Mouse (Mus musculus) MEL (cell line): ENCODE data around the gene Bhlhe41. TPM values are rescaled to one million over a fixed set of nuclear protein-coding genes. Genes with fewer than 3 reads are reported as not detected.

ENCODE experiments used
- DNase-seq: peaks from one replicate; pipeline ENCODE4 v3.0.0; 2011; ENCODE audit warnings: low read depth, low spot score
- H3K27ac ChIP-seq: 2 replicates; pipeline ENCODE4 v1.5.1; 2012; ENCODE audit warnings: low read depth, mild to moderate bottlenecking, control low read depth, low read length, moderate library complexity; ENCODE audit not compliant: control insufficient read depth
- H3K27me3 ChIP-seq, 2 experiments: fragments of 150-350 bp in 1 of 2; sonication (generic) in 1 of 2; 2 replicates each; pipeline ENCODE4 v1.6.1; 2012; ENCODE audit warnings: low read length in 2 of 2, mild to moderate bottlenecking in 2 of 2, improper control_type of control experiment in 1 of 2, moderate library complexity in 1 of 2; ENCODE audit not compliant: insufficient read depth in 2 of 2, control insufficient read depth in 1 of 2
- H3K36me3 ChIP-seq, 2 experiments: 2 replicates each; pipeline ENCODE4 v1.6.1; 2012 to 2014; ENCODE audit warnings: low read length in 2 of 2, improper control_type of control experiment in 1 of 2, inconsistent platforms in 1 of 2, mild to moderate bottlenecking in 1 of 2; ENCODE audit not compliant: insufficient read depth in 2 of 2, control insufficient read depth in 1 of 2
- H3K4me1 ChIP-seq, 2 experiments: fragments of 150-350 bp in 1 of 2; sonication (generic) in 1 of 2; 2 replicates each; pipeline ENCODE4 v1.6.1; 2012; ENCODE audit warnings: low read length in 2 of 2, improper control_type of control experiment in 1 of 2, mild to moderate bottlenecking in 1 of 2; ENCODE audit not compliant: insufficient read depth in 2 of 2, control insufficient read depth in 1 of 2
- H3K4me3 ChIP-seq, 2 experiments: fragments of 150-350 bp in 1 of 2; sonication (generic) in 1 of 2; 2 replicates each; pipeline ENCODE4 v1.5.1; 2012; ENCODE audit warnings: low read depth in 2 of 2, low read length in 2 of 2, mild to moderate bottlenecking in 2 of 2, moderate library complexity in 2 of 2, control low read depth in 1 of 2, improper control_type of control experiment in 1 of 2; ENCODE audit not compliant: control insufficient read depth in 1 of 2, insufficient read depth in 1 of 2
- H3K79me2 ChIP-seq: 2 replicates; pipeline ENCODE4 v1.6.1; 2012; ENCODE audit warnings: mild to moderate bottlenecking, low read length, moderate library complexity; ENCODE audit not compliant: control insufficient read depth, poor library complexity, insufficient read depth
- H3K9ac ChIP-seq: 2 replicates; pipeline ENCODE4 v1.6.1; 2012; ENCODE audit warnings: low read depth, mild to moderate bottlenecking, control low read depth, low read length, moderate library complexity; ENCODE audit not compliant: control insufficient read depth, poor library complexity, severe bottlenecking
- H3K9me3 ChIP-seq: fragments of 150-350 bp; sonication (generic); replicated peaks from 2 replicates; pipeline ENCODE4 v1.6.1; 2012; ENCODE audit warnings: mild to moderate bottlenecking, low read length, improper control_type of control experiment, moderate library complexity; ENCODE audit not compliant: insufficient read depth
- CHD1 ChIP-seq: IDR thresholded peaks from 2 replicates; pipeline ENCODE4 v1.6.1; 2012; ENCODE audit warnings: low read depth, mild to moderate bottlenecking, inconsistent platforms, low read length, improper control_type of control experiment
- CTCF ChIP-seq, 3 experiments: IDR thresholded peaks in 2 of 3; conservative IDR thresholded peaks in 1 of 3; 2 replicates each; pipeline ENCODE4 v1.5.1; 2011 to 2012; ENCODE audit warnings: low read length in 3 of 3, low read depth in 2 of 3, mild to moderate bottlenecking in 2 of 3, improper control_type of control experiment in 1 of 3, inconsistent platforms in 1 of 3, mixed read lengths in 1 of 3, moderate library complexity in 1 of 3; ENCODE audit not compliant: control insufficient read depth in 1 of 3, insufficient read depth in 1 of 3, poor library complexity in 1 of 3, severe bottlenecking in 1 of 3
- E2F4 ChIP-seq: IDR thresholded peaks from 2 replicates; pipeline ENCODE4 v1.6.1; 2011; ENCODE audit warnings: low read depth, low read length, improper control_type of control experiment, borderline replicate concordance
- ELF1 ChIP-seq: IDR thresholded peaks from 2 replicates; pipeline ENCODE4 v1.6.1; 2014; ENCODE audit warnings: low read depth, mild to moderate bottlenecking, inconsistent platforms, low read length, improper control_type of control experiment, moderate library complexity
- ETS1 ChIP-seq: IDR thresholded peaks from 2 replicates; pipeline ENCODE4 v1.6.1; 2012; ENCODE audit warnings: low read depth, mild to moderate bottlenecking, inconsistent platforms, low read length, improper control_type of control experiment, moderate library complexity
- GABPA ChIP-seq: IDR thresholded peaks from 2 replicates; pipeline ENCODE4 v1.6.1; 2012; ENCODE audit warnings: low read depth, mild to moderate bottlenecking, inconsistent platforms, low read length, improper control_type of control experiment, moderate library complexity
- HCFC1 ChIP-seq: IDR thresholded peaks from 2 replicates; pipeline ENCODE4 v1.6.1; 2012; ENCODE audit warnings: low read depth, mild to moderate bottlenecking, inconsistent platforms, low read length, improper control_type of control experiment, moderate library complexity
- JUND ChIP-seq: IDR thresholded peaks from 2 replicates; pipeline ENCODE4 v1.6.1; 2011; ENCODE audit warnings: low read depth, mild to moderate bottlenecking, improper control_type of control experiment, low read length
- KAT2A ChIP-seq: conservative IDR thresholded peaks from 2 replicates; pipeline ENCODE4 v1.6.1; 2012; ENCODE audit warnings: low read depth, low read length, improper control_type of control experiment, inconsistent platforms
- MAX ChIP-seq: IDR thresholded peaks from 2 replicates; pipeline ENCODE4 v1.6.1; 2011; ENCODE audit warnings: low read length, improper control_type of control experiment
- MAZ ChIP-seq: IDR thresholded peaks from 2 replicates; pipeline ENCODE4 v1.6.1; 2012; ENCODE audit warnings: low read depth, mild to moderate bottlenecking, inconsistent platforms, low read length, improper control_type of control experiment
- MEF2A ChIP-seq: IDR thresholded peaks from 2 replicates; pipeline ENCODE4 v1.6.1; 2014; ENCODE audit warnings: low read depth, mild to moderate bottlenecking, inconsistent platforms, low read length, improper control_type of control experiment; ENCODE audit not compliant: poor library complexity, insufficient replicate concordance, severe bottlenecking; ENCODE audit errors: extremely low read depth
- MXI1 ChIP-seq: IDR thresholded peaks from 2 replicates; pipeline ENCODE4 v1.6.1; 2011; ENCODE audit warnings: mild to moderate bottlenecking, low read depth, low read length, improper control_type of control experiment
- MYB ChIP-seq: IDR thresholded peaks from 2 replicates; pipeline ENCODE4 v1.6.1; 2011; ENCODE audit warnings: mild to moderate bottlenecking, low read depth, low read length, improper control_type of control experiment
- NRF1 ChIP-seq: IDR thresholded peaks from 2 replicates; pipeline ENCODE4 v1.6.1; 2014; ENCODE audit warnings: low read depth, mild to moderate bottlenecking, inconsistent platforms, low read length, improper control_type of control experiment, moderate library complexity; ENCODE audit not compliant: poor library complexity, insufficient read depth, severe bottlenecking
- POLR2A ChIP-seq, 2 experiments: IDR thresholded peaks; 2 replicates each; pipeline ENCODE4 v1.6.1; 2011 to 2012; ENCODE audit warnings: low read length in 2 of 2, mild to moderate bottlenecking in 2 of 2, control low read depth in 1 of 2, improper control_type of control experiment in 1 of 2, low read depth in 1 of 2, moderate library complexity in 1 of 2; ENCODE audit not compliant: control insufficient read depth in 1 of 2, insufficient read depth in 1 of 2, poor library complexity in 1 of 2
- POLR2AphosphoS2 ChIP-seq: IDR thresholded peaks from 2 replicates; pipeline ENCODE4 v1.6.1; 2011; ENCODE audit warnings: low read length, improper control_type of control experiment
- POLR2AphosphoS5 ChIP-seq: IDR thresholded peaks from 2 replicates; pipeline ENCODE4 v1.6.1; 2012; ENCODE audit warnings: low read depth, borderline replicate concordance, mild to moderate bottlenecking, inconsistent platforms, low read length, moderate library complexity, mixed read lengths
- RAD21 ChIP-seq: IDR thresholded peaks from 2 replicates; pipeline ENCODE4 v1.6.1; 2011; ENCODE audit warnings: mild to moderate bottlenecking, low read depth, low read length, improper control_type of control experiment
- RCOR1 ChIP-seq: IDR thresholded peaks from 2 replicates; pipeline ENCODE4 v1.6.1; 2012; ENCODE audit warnings: low read depth, mild to moderate bottlenecking, inconsistent platforms, low read length, improper control_type of control experiment
- SIN3A ChIP-seq: IDR thresholded peaks from 2 replicates; pipeline ENCODE4 v1.6.1; 2012; ENCODE audit warnings: low read length, improper control_type of control experiment, inconsistent platforms
- SMC3 ChIP-seq: IDR thresholded peaks from 2 replicates; pipeline ENCODE4 v1.6.1; 2011; ENCODE audit warnings: low read depth, low read length, improper control_type of control experiment
- TAL1 ChIP-seq: IDR thresholded peaks from 2 replicates; pipeline ENCODE4 v1.6.1; 2012; ENCODE audit warnings: mild to moderate bottlenecking, inconsistent platforms, low read length, moderate library complexity, mixed read lengths
- UBTF ChIP-seq: IDR thresholded peaks from 2 replicates; pipeline ENCODE4 v1.6.1; 2012; ENCODE audit warnings: low read depth, mild to moderate bottlenecking, inconsistent platforms, low read length, improper control_type of control experiment, moderate library complexity, borderline replicate concordance; ENCODE audit not compliant: insufficient read depth
- USF1 ChIP-seq: IDR thresholded peaks from 2 replicates; pipeline ENCODE4 v1.6.1; 2014; ENCODE audit warnings: low read depth, mild to moderate bottlenecking, inconsistent platforms, low read length, improper control_type of control experiment, moderate library complexity
- USF2 ChIP-seq, 2 experiments: IDR thresholded peaks; 2 replicates each; pipeline ENCODE4 v1.6.1; 2011 to 2012; ENCODE audit warnings: improper control_type of control experiment in 2 of 2, low read length in 2 of 2, borderline replicate concordance in 1 of 2, inconsistent platforms in 1 of 2, low read depth in 1 of 2, mild to moderate bottlenecking in 1 of 2; ENCODE audit not compliant: insufficient read depth in 1 of 2
- ZC3H11A ChIP-seq: IDR thresholded peaks from 2 replicates; pipeline ENCODE4 v1.6.1; 2012; ENCODE audit warnings: low read depth, mild to moderate bottlenecking, inconsistent platforms, low read length, improper control_type of control experiment
- ZKSCAN1 ChIP-seq: IDR thresholded peaks from 2 replicates; pipeline ENCODE4 v1.6.1; 2012; ENCODE audit warnings: low read depth, mild to moderate bottlenecking, inconsistent platforms, low read length, improper control_type of control experiment, moderate library complexity
- ZMIZ1 ChIP-seq: IDR thresholded peaks from 2 replicates; pipeline ENCODE4 v1.6.1; 2012; ENCODE audit warnings: low read depth, mild to moderate bottlenecking, inconsistent platforms, low read length, improper control_type of control experiment, moderate library complexity
- ZNF384 ChIP-seq: IDR thresholded peaks from 2 replicates; pipeline ENCODE4 v1.6.1; 2012; ENCODE audit warnings: low read depth, mild to moderate bottlenecking, inconsistent platforms, low read length, improper control_type of control experiment
- polyA plus RNA-seq, 2 experiments: library from polyadenylated mRNA; stranded (reverse) in 1 of 2; unstranded in 1 of 2; fragments of >175 nt in 1 of 2; fragments of >200 nt in 1 of 2; gene quantifications; 2 replicates each; pipeline versions ENCODE4 v1.2.1 to v1.2.4; 2012; ENCODE audit warnings: low replicate concordance in 2 of 2, low read depth in 1 of 2; ENCODE audit not compliant: insufficient read length in 2 of 2, insufficient read depth in 1 of 2, missing spikeins in 1 of 2
- total RNA-seq: library from RNA; depleted of rRNA; stranded (reverse); fragments of 300-350 nt; gene quantifications from 2 replicates; pipeline ENCODE4 v1.2.3, GENCODE M21; 2012

The Bhlhe41 gene
- total and polyA plus RNA-seq, 3 experiments: not detected

GRCm38 (mm10) chr6:145851956-145852355 is 13.4 kb downstream of the Bhlhe41 start:
- peaks cover 0 to 7% of the 10 kb centered on the region in 2 experiments; a peak in 1 of 4 replicates for H3K4me1 ChIP-seq
- H3K27ac ChIP-seq: no peak overlapping the region
- H3K9me3 ChIP-seq: no peaks in the 10 kb centered on the region
- TF ChIP-seq GABPA (no peak), ZMIZ1 (no peak), JUND (no peak), ZNF384 (no peak), ELF1 (no peak), KAT2A (no peak), RAD21 (no peak), CHD1 (no peak), CTCF (IDR thresholded peaks at IDR 0.05 in 2 of 3, conservative IDR thresholded peaks at IDR 0.05 in 1 of 3; ENCODE audit: control insufficient read depth in 1 of 3, insufficient read depth in 1 of 3, low read depth in 2 of 3, low read length in 3 of 3, poor library complexity in 1 of 3, severe bottlenecking in 1 of 3) (no peak), MAZ (no peak), MEF2A (no peak), USF2 (IDR thresholded peaks at IDR 0.05; ENCODE audit: borderline replicate concordance in 1 of 2, insufficient read depth in 1 of 2, low read depth in 1 of 2, low read length in 2 of 2) (no peak), POLR2AphosphoS2 (no peak), POLR2A (IDR thresholded peaks at IDR 0.05; ENCODE audit: control insufficient read depth in 1 of 2, insufficient read depth in 1 of 2, low read depth in 1 of 2, low read length in 2 of 2, poor library complexity in 1 of 2) (no peak), ZC3H11A (no peak), POLR2AphosphoS5 (no peak), HCFC1 (no peak), MYB (no peak), ZKSCAN1 (no peak)
- H3K79me2 ChIP-seq: no peaks in the 10 kb centered on the region
- H3K4me3 ChIP-seq: no peak overlapping the region
- no peaks in the 10 kb centered on the region for H3K36me3 ChIP-seq
- no peak for DNase-seq
- no peak overlapping the region for H3K9ac ChIP-seq
- no peaks in the 10 kb centered on the region for H3K27me3 ChIP-seq

- DNase-seq: peak; percentile 48
- H3K9ac ChIP-seq: no peak overlapping the region
- no peaks in the 10 kb centered on the region for H3K27me3 ChIP-seq
- no peak overlapping the region for H3K27ac ChIP-seq
- H3K4me1 ChIP-seq: peaks cover 0 to 11% of the 10 kb centered on the region in 2 experiments; a peak in 2 of 4 replicates
- H3K4me3 ChIP-seq: no peak overlapping the region
- no peaks in the 10 kb centered on the region for H3K79me2 ChIP-seq
- no peaks in the 10 kb centered on the region for H3K9me3 ChIP-seq
- H3K36me3 ChIP-seq: peaks cover 0 to 2% of the 10 kb centered on the region in 2 experiments; a peak in 2 of 4 replicates
- TF ChIP-seq RAD21: no peak
- no peak for TF ChIP-seq MAX
- no peak for TF ChIP-seq ZC3H11A
- TF ChIP-seq SIN3A: no peak
- TF ChIP-seq TAL1: 0 out of 2 replicates have a peak, but pooled peaks have one; percentile 24
- TF ChIP-seq POLR2AphosphoS2: no peak
- no peak for TF ChIP-seq MYB
- no peak for TF ChIP-seq USF2 (IDR thresholded peaks at IDR 0.05; ENCODE audit: borderline replicate concordance in 1 of 2, insufficient read depth in 1 of 2, low read depth in 1 of 2, low read length in 2 of 2)
- TF ChIP-seq NRF1: no peak
- TF ChIP-seq ZNF384: no peak
- TF ChIP-seq ZMIZ1: no peak
- no peak for TF ChIP-seq E2F4
- TF ChIP-seq ETS1: peak; percentile 54
- no peak for TF ChIP-seq GABPA
- TF ChIP-seq CHD1: no peak
- TF ChIP-seq RCOR1: 0 out of 2 replicates have a peak, but pooled peaks have one; percentile 8
- TF ChIP-seq MAZ: no peak
- TF ChIP-seq JUND: no peak
- TF ChIP-seq UBTF: no peak
- no peak for TF ChIP-seq MXI1
- peak; percentile 27; the same call in 1 of the 2 replicates for TF ChIP-seq USF1
- TF ChIP-seq ELF1: no peak
- no peak for TF ChIP-seq KAT2A
- no peak for TF ChIP-seq SMC3
These were observed 14.6 kb downstream of the Bhlhe41 start for GRCm38 (mm10) chr6:145850789-145851188.
